Mouse (Mus musculus): Measurements from ENCODE around the gene Grip1. TPM values are rescaled to one million over a fixed set of nuclear protein-coding genes. Genes with fewer than 3 reads are reported as not detected.

Gene Grip1
- polyA plus RNA-seq, 1 experiment from 2014 or later: 4.7 TPM

- Histone ChIP-seq H3K27me3 (no peaks in the 10 kb centered on the region), H3K36me3 (peaks cover 7% of the 10 kb centered on the region; the same call in 1 of the 2 replicates), H3K27ac (no peak overlapping the region), H3K9me3 (no peaks in the 10 kb centered on the region), H3K4me2 (no peak overlapping the region; the same call in 1 of the 2 replicates), H3K4me1 (peaks cover 10% of the 10 kb centered on the region), H3K9ac (no peak overlapping the region), H3K4me3 (no peak overlapping the region)
- no peak for ATAC-seq (ENCODE audit: insufficient number of reproducible peaks, insufficient read depth, low FRiP score, low TSS enrichment, low read depth)
- 72% methylated on average over 6 of the region's 6 CpGs for WGBS
Observed at GRCm38 (mm10) chr10:120035824-120036223, 582.2 kb downstream of the Grip1 start.

GRCm38 (mm10) chr10:120038194-120038593, 584.6 kb downstream of the Grip1 start:
- 89% methylated on average over 5 of the region's 5 CpGs for WGBS
- Histone ChIP-seq H3K4me1 (peaks cover 7% of the 10 kb centered on the region), H3K27ac (no peak overlapping the region), H3K27me3 (no peaks in the 10 kb centered on the region), H3K36me3 (peaks cover 7% of the 10 kb centered on the region; the same call in 1 of the 2 replicates), H3K4me3 (no peak overlapping the region), H3K4me2 (no peak overlapping the region), H3K9ac (no peak overlapping the region), H3K9me3 (no peaks in the 10 kb centered on the region)
- no peak for ATAC-seq (ENCODE audit: insufficient number of reproducible peaks, insufficient read depth, low FRiP score, low TSS enrichment, low read depth)

- Histone ChIP-seq H3K4me1 (no peaks in the 10 kb centered on the region), H3K4me3 (no peak overlapping the region), H3K27ac (no peak overlapping the region), H3K36me3 (0 out of 2 replicates have a peak, but pooled peaks cover 1% of the 10 kb centered on the region), H3K27me3 (no peaks in the 10 kb centered on the region), H3K9me3 (no peaks in the 10 kb centered on the region), H3K9ac (no peak overlapping the region), H3K4me2 (no peak overlapping the region)
- 88% methylated on average over 6 of the region's 6 CpGs for WGBS
- ATAC-seq (ENCODE audit: insufficient number of reproducible peaks, insufficient read depth, low FRiP score, low TSS enrichment, low read depth): no peak
Observed at GRCm38 (mm10) chr10:120044237-120044636, 590.6 kb downstream of the Grip1 start.

- no peaks in the 10 kb centered on the region for H3K9me3 ChIP-seq
- H3K9ac ChIP-seq: no peak overlapping the region
- H3K36me3 ChIP-seq: 0 out of 2 replicates have a peak, but pooled peaks cover 7% of the 10 kb centered on the region
- no peak overlapping the region for H3K4me2 ChIP-seq
- no peak overlapping the region for H3K4me3 ChIP-seq
- no peak overlapping the region for H3K27ac ChIP-seq
- 76% methylated on average over 2 of the region's 2 CpGs for whole genome bisulfite sequencing
- ATAC-seq (ENCODE audit: insufficient number of reproducible peaks, insufficient read depth, low FRiP score, low TSS enrichment, low read depth): no peak
- H3K27me3 ChIP-seq: no peaks in the 10 kb centered on the region
- H3K4me1 ChIP-seq: no peaks in the 10 kb centered on the region
Observed at GRCm38 (mm10) chr10:120044714-120045234, 591.1 kb downstream of the Grip1 start.

- no peaks in the 10 kb centered on the region for H3K4me1 ChIP-seq
- no peak overlapping the region for H3K4me3 ChIP-seq
- no peak overlapping the region for H3K9ac ChIP-seq
- H3K27me3 ChIP-seq: no peaks in the 10 kb centered on the region
- WGBS: 85% methylated on average over 10 of the region's 10 CpGs
- H3K9me3 ChIP-seq: no peaks in the 10 kb centered on the region
- no peak for ATAC-seq (ENCODE audit: insufficient number of reproducible peaks, insufficient read depth, low FRiP score, low TSS enrichment, low read depth)
- no peak overlapping the region for H3K27ac ChIP-seq
- H3K4me2 ChIP-seq: no peak overlapping the region
- H3K36me3 ChIP-seq: peaks cover 8% of the 10 kb centered on the region; the same call in 1 of the 2 replicates
Observed at GRCm38 (mm10) chr10:120060579-120061237, 607.1 kb downstream of the Grip1 start.

- no peaks in the 10 kb centered on the region for H3K4me1 ChIP-seq
- H3K9ac ChIP-seq: no peak overlapping the region
- no peak overlapping the region for H3K4me3 ChIP-seq
- H3K27ac ChIP-seq: no peak overlapping the region
- WGBS: 79% methylated on average over 24 of the region's 24 CpGs
- no peak; the same call in 1 of the 2 replicates for ATAC-seq (ENCODE audit: insufficient number of reproducible peaks, insufficient read depth, low FRiP score, low TSS enrichment, low read depth)
- no peak overlapping the region for H3K4me2 ChIP-seq
- 0 out of 2 replicates have a peak, but pooled peaks cover 4% of the 10 kb centered on the region for H3K36me3 ChIP-seq
- H3K9me3 ChIP-seq: no peaks in the 10 kb centered on the region
- no peaks in the 10 kb centered on the region for H3K27me3 ChIP-seq
Observed at GRCm38 (mm10) chr10:120061238-120062130, 607.9 kb downstream of the Grip1 start.

GRCm38 (mm10) chr10:120064424-120064823, 610.8 kb downstream of the Grip1 start:
- no peaks in the 10 kb centered on the region for H3K27me3 ChIP-seq
- ATAC-seq (ENCODE audit: insufficient number of reproducible peaks, insufficient read depth, low FRiP score, low TSS enrichment, low read depth): no peak
- no peaks in the 10 kb centered on the region for H3K4me1 ChIP-seq
- no peak overlapping the region for H3K4me2 ChIP-seq
- no peaks in the 10 kb centered on the region for H3K36me3 ChIP-seq
- no peaks in the 10 kb centered on the region for H3K9me3 ChIP-seq
- 23% methylated on average over 5 of the region's 5 CpGs for whole genome bisulfite sequencing
- H3K4me3 ChIP-seq: no peak overlapping the region
- H3K27ac ChIP-seq: no peak overlapping the region
- no peak overlapping the region for H3K9ac ChIP-seq

GRCm38 (mm10) chr10:120066319-120066718, 612.7 kb downstream of the Grip1 start:
- H3K27me3 ChIP-seq: no peaks in the 10 kb centered on the region
- H3K36me3 ChIP-seq: no peaks in the 10 kb centered on the region
- H3K9me3 ChIP-seq: no peaks in the 10 kb centered on the region
- no peak overlapping the region for H3K27ac ChIP-seq
- no peak for ATAC-seq (ENCODE audit: insufficient number of reproducible peaks, insufficient read depth, low FRiP score, low TSS enrichment, low read depth)
- no peaks in the 10 kb centered on the region for H3K4me1 ChIP-seq
- 89% methylated on average over 10 of the region's 10 CpGs for WGBS
- no peak overlapping the region for H3K4me3 ChIP-seq
- H3K9ac ChIP-seq: no peak overlapping the region
- H3K4me2 ChIP-seq: no peak overlapping the region

- no peak for ATAC-seq (ENCODE audit: insufficient number of reproducible peaks, insufficient read depth, low FRiP score, low TSS enrichment, low read depth)
- Histone ChIP-seq H3K27me3 (no peaks in the 10 kb centered on the region), H3K27ac (no peak overlapping the region), H3K9ac (no peak overlapping the region), H3K4me3 (no peak overlapping the region), H3K4me1 (0 out of 2 replicates have a peak, but pooled peaks cover 2% of the 10 kb centered on the region), H3K36me3 (peaks cover 18% of the 10 kb centered on the region; the same call in 1 of the 2 replicates), H3K9me3 (no peaks in the 10 kb centered on the region), H3K4me2 (no peak overlapping the region)
- WGBS: 68% methylated on average over 3 of the region's 3 CpGs
Observed at GRCm38 (mm10) chr10:120077850-120078249, 624.2 kb downstream of the Grip1 start.

- no peak overlapping the region for H3K9ac ChIP-seq
- no peak overlapping the region for H3K27ac ChIP-seq
- ATAC-seq (ENCODE audit: insufficient number of reproducible peaks, insufficient read depth, low FRiP score, low TSS enrichment, low read depth): no peak
- H3K9me3 ChIP-seq: 0 out of 2 replicates have a peak, but pooled peaks cover 3% of the 10 kb centered on the region
- WGBS: 88% methylated on average over 12 of the region's 12 CpGs
- peaks cover 86% of the 10 kb centered on the region for H3K36me3 ChIP-seq
- H3K4me2 ChIP-seq: no peak overlapping the region
- no peaks in the 10 kb centered on the region for H3K27me3 ChIP-seq
- no peaks in the 10 kb centered on the region for H3K4me1 ChIP-seq
- no peak overlapping the region for H3K4me3 ChIP-seq
Observed at GRCm38 (mm10) chr10:120092548-120092947, 638.9 kb downstream of the Grip1 start.

GRCm38 (mm10) chr10:120095136-120095535, 641.5 kb downstream of the Grip1 start:
- no peak for ATAC-seq (ENCODE audit: insufficient number of reproducible peaks, insufficient read depth, low FRiP score, low TSS enrichment, low read depth)
- H3K4me1 ChIP-seq: no peaks in the 10 kb centered on the region
- H3K27me3 ChIP-seq: no peaks in the 10 kb centered on the region
- H3K27ac ChIP-seq: no peak overlapping the region
- no peak overlapping the region for H3K4me2 ChIP-seq
- WGBS: 82% methylated on average over 9 of the region's 9 CpGs
- no peak overlapping the region for H3K9ac ChIP-seq
- H3K9me3 ChIP-seq: 0 out of 2 replicates have a peak, but pooled peaks cover 3% of the 10 kb centered on the region
- peaks cover 76% of the 10 kb centered on the region for H3K36me3 ChIP-seq
- no peak overlapping the region for H3K4me3 ChIP-seq
